Mouse (Mus musculus) A20 (cell line): ENCODE results near the gene Gnai3.
A peak's percentile ranks its signal among the peaks of the same experiment; 100 is the strongest.

Experiments
- DNase-seq: peaks from one replicate; pipeline ENCODE4 v3.0.0-alpha.2; 2011; ENCODE audit warnings: low read depth, low spot score

Gnai3 gene

GRCm38 (mm10) chr3:108112246-108112645 lies 33.7 kb downstream of the Gnai3 start:
- no peak for DNase-seq

GRCm38 (mm10) chr3:108111320-108111719 lies 34.6 kb downstream of the Gnai3 start:
- no peak for DNase-seq

- no peak for DNase-seq
These were observed 40.7 kb downstream of the Gnai3 start for GRCm38 (mm10) chr3:108105281-108105680.

- no peak for DNase-seq
These were observed 43.9 kb downstream of the Gnai3 start for GRCm38 (mm10) chr3:108102075-108102474.

GRCm38 (mm10) chr3:108101594-108101993 lies 44.4 kb downstream of the Gnai3 start:
- no peak for DNase-seq

- DNase-seq = no peak
These were observed 47.6 kb downstream of the Gnai3 start for GRCm38 (mm10) chr3:108098316-108098715.

GRCm38 (mm10) chr3:108097656-108098055 lies 48.3 kb downstream of the Gnai3 start:
- DNase-seq = no peak

GRCm38 (mm10) chr3:108096726-108097125 lies 49.2 kb downstream of the Gnai3 start:
- no peak for DNase-seq

GRCm38 (mm10) chr3:108096226-108096625 lies 49.7 kb downstream of the Gnai3 start:
- DNase-seq = no peak

GRCm38 (mm10) chr3:108094976-108095760 lies 50.8 kb downstream of the Gnai3 start:
- DNase-seq = no peak

- DNase-seq = no peak
These were observed 51.8 kb downstream of the Gnai3 start for GRCm38 (mm10) chr3:108094146-108094545.

GRCm38 (mm10) chr3:108093306-108093705 lies 52.6 kb downstream of the Gnai3 start:
- DNase-seq = no peak

- DNase-seq = no peak
These were observed 53.3 kb downstream of the Gnai3 start, which contains the start of gene Gnat2 for GRCm38 (mm10) chr3:108092536-108093115. Gene Gnat2, plus strand, starts transcription at chr3:108092789.

- DNase-seq = no peak
These were observed 53.9 kb downstream of the Gnai3 start for GRCm38 (mm10) chr3:108092030-108092429.

GRCm38 (mm10) chr3:108090561-108090960 lies 55.4 kb downstream of the Gnai3 start:
- no peak for DNase-seq

GRCm38 (mm10) chr3:108089916-108090315 lies 56.0 kb downstream of the Gnai3 start:
- no peak for DNase-seq

GRCm38 (mm10) chr3:108088842-108089380 lies 57.0 kb downstream of the Gnai3 start:
- no peak for DNase-seq

GRCm38 (mm10) chr3:108087329-108087728 lies 58.6 kb downstream of the Gnai3 start:
- DNase-seq = peak; percentile 50

- peak; percentile 90 for DNase-seq
These were observed 59.4 kb downstream of the Gnai3 start, which contains the start of gene Ampd2 for GRCm38 (mm10) chr3:108086470-108086979. Gene Ampd2, minus strand, starts transcription at chr3:108086651.

GRCm38 (mm10) chr3:108085721-108086469 lies 60.1 kb downstream of the Gnai3 start:
- no peak for DNase-seq

- peak; percentile 86 for DNase-seq
These were observed 60.6 kb downstream of the Gnai3 start for GRCm38 (mm10) chr3:108085281-108085720.
